Mouse (Mus musculus) liver, adult 2 months (tissue): ENCODE measurements around the gene Acvrl1. TPM values are rescaled to one million over a fixed set of nuclear protein-coding genes. Genes with fewer than 3 reads are reported as not detected.

Experiments
- DNase-seq: peaks from one replicate; pipeline ENCODE4 v3.0.0-alpha.2; 2011; ENCODE audit warnings: low read depth, low spot score; ENCODE audit errors: extremely low read depth
- H3K27ac ChIP-seq: fragments of 200-500 bp; replicated peaks from 2 replicates; pipeline ENCODE4 v1.5.1; 2012; ENCODE audit warnings: low read depth, mild to moderate bottlenecking, control low read depth, inconsistent platforms, low read length; ENCODE audit not compliant: insufficient read depth
- H3K27me3 ChIP-seq: fragments of 200-500 bp; 2 replicates; pipeline ENCODE4 v1.6.1; 2012; ENCODE audit warnings: mild to moderate bottlenecking, moderate library complexity, low read length, inconsistent platforms; ENCODE audit not compliant: control insufficient read depth, insufficient read depth
- H3K36me3 ChIP-seq: fragments of 200-500 bp; 2 replicates; pipeline ENCODE4 v1.6.1; 2012; ENCODE audit warnings: low read length, inconsistent platforms; ENCODE audit not compliant: control insufficient read depth, insufficient read depth
- H3K4me1 ChIP-seq: fragments of 200-500 bp; 2 replicates; pipeline ENCODE4 v1.6.1; 2011; ENCODE audit warnings: low read length; ENCODE audit not compliant: control insufficient read depth, insufficient read depth
- H3K4me3 ChIP-seq: fragments of 200-500 bp; 2 replicates; pipeline ENCODE4 v1.5.1; 2011; ENCODE audit warnings: low read depth, mild to moderate bottlenecking, control low read depth, low read length, moderate library complexity; ENCODE audit not compliant: insufficient read depth
- H3K79me2 ChIP-seq: fragments of 200-500 bp; 2 replicates; pipeline ENCODE4 v1.6.1; 2012; ENCODE audit warnings: inconsistent platforms, mild to moderate bottlenecking, low read length, moderate library complexity; ENCODE audit not compliant: control insufficient read depth, insufficient read depth
- H3K9ac ChIP-seq: fragments of 200-500 bp; 2 replicates; pipeline ENCODE4 v1.6.1; 2012; ENCODE audit warnings: low read depth, mild to moderate bottlenecking, control low read depth, inconsistent platforms, low read length
- CTCF ChIP-seq: fragments of 200-500 bp; IDR thresholded peaks from 2 replicates; pipeline ENCODE4 v1.5.1; 2011; ENCODE audit warnings: low read depth, low read length, control low read depth
- POLR2A ChIP-seq: fragments of 200-500 bp; IDR thresholded peaks from 2 replicates; pipeline ENCODE4 v1.6.1; 2011; ENCODE audit warnings: low read length, control low read depth; ENCODE audit not compliant: insufficient read depth; ENCODE audit errors: extremely low read depth
- WGBS: fragments of 180-500 bp; shearing (Covaris S2); methylation state at CpG from one replicate; pipeline ENCODE4 v1.1.7; 2018; 5-methylcytosine and 5-hydroxymethylcytosine counted together
- polyA plus RNA-seq: library from polyadenylated mRNA; depleted of rRNA; stranded (reverse); fragments of >200 nt; gene quantifications from 2 replicates; pipeline ENCODE4 v1.2.3, GENCODE M21; 2012
- total RNA-seq: library from RNA; depleted of rRNA; stranded (reverse); fragments of >200 nt; gene quantifications from 2 replicates; pipeline ENCODE4 v1.2.3, GENCODE M21; 2014

Acvrl1 gene
- total and polyA plus RNA-seq, 2 experiments, result 3.0 to 4.0 TPM

DNA sequence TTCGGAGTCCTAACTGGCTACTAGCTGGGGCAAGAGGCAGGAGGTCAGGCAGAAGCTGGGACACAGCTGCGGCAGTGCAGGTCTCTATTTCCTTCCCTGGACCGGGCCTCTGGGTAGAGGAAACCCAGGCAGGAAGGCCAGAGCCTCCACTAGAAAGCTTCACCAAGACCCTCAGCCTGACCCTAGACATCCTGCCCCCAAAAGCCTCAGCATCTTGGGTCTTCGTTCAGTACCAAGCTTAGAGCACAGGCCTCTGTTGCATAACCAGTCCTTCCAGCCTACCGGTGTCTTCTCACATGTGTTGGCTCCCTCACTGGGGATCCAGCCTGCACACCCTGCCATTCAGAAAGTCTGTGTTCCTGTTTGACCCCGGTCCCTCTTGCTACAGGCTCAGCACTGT is 4.4 kb downstream of the Acvrl1 start:
- H3K9ac ChIP-seq, result no peak overlapping the region
- no peaks in the 10 kb centered on the region for H3K36me3 ChIP-seq
- no peak overlapping the region for H3K27ac ChIP-seq
- no peak for TF ChIP-seq POLR2A
- no peak for TF ChIP-seq CTCF
- no peak overlapping the region for H3K4me3 ChIP-seq
- DNase-seq, result no peak
- H3K79me2 ChIP-seq, result no peaks in the 10 kb centered on the region
- peaks cover 2% of the 10 kb centered on the region; the same call in 1 of the 2 replicates for H3K4me1 ChIP-seq
- 69% methylated on average over 6 of the region's 6 CpGs for WGBS
- 0 out of 2 replicates have a peak, but pooled peaks cover 2% of the 10 kb centered on the region for H3K27me3 ChIP-seq

DNA sequence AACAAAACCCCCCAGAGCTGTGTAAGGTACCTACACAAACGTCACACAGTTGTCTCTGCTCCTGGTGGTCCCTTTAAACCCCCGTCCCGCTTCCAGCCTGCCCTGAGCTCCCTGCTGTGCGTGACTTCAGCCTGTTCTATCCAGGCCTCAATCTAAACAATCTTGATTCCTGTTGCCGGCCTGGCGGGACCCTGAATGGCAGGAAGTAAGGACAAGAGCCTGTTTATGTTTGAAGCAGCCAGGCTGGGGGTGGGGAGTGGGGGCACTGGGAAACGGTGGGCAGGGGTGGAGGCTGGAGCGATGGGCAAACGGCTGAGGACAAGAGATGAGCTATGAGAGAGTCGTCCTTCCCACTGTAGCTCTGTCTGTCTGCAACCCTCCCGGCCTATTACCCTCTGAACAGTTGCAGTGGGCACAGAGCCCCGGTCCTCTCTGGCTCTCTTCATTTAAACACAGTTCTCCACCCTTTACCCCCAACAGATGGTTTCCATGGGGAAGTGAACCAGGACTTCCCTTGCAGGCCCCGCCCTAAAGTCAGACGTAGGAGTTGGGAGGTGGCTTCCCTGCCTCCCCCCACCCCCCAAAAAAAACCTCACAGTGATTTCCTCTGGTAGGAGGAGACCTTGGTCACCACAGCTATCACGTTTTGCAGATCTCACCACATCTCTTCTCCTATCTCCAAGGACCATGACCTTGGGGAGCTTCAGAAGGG is 5.8 kb downstream of the Acvrl1 start:
- 56% methylated on average over 15 of the region's 15 CpGs for WGBS
- DNase-seq, result no peak
- H3K79me2 ChIP-seq, result no peaks in the 10 kb centered on the region

DNA sequence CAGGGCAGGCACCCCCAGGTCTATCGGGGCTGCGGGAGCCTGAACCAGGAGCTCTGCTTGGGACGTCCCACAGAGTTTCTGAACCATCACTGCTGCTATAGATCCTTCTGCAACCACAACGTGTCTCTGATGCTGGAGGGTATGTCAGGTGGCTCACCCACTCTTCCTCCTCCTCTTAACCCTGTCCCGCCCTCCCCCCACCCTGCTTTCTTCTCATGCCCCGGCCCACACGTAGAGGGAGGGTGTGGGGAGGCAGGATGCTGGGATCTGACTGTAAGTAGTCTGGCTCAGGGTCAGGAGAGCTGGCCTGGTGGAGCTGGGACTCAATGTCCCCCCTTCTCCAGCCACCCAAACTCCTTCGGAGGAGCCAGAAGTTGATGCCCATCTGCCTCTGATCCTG is 7.1 kb downstream of the Acvrl1 start:
- H3K9ac ChIP-seq, result no peak overlapping the region
- 72% methylated on average over 8 of the region's 8 CpGs for WGBS
- H3K4me1 ChIP-seq, result no peaks in the 10 kb centered on the region
- no peaks in the 10 kb centered on the region for H3K27me3 ChIP-seq
- TF ChIP-seq CTCF (no peak), POLR2A (no peak)
- H3K27ac ChIP-seq, result no peak overlapping the region
- H3K79me2 ChIP-seq, result no peaks in the 10 kb centered on the region
- no peak for DNase-seq
- H3K36me3 ChIP-seq, result no peaks in the 10 kb centered on the region
- peak overlapping the region; percentile 6; the same call in 1 of the 2 replicates for H3K4me3 ChIP-seq

More for the DNA sequence above, 5.8 kb downstream of the Acvrl1 start:
- H3K36me3 ChIP-seq, result no peaks in the 10 kb centered on the region
- no peak overlapping the region; the same call in 1 of the 2 replicates for H3K4me3 ChIP-seq
- peaks cover 2% of the 10 kb centered on the region; the same call in 1 of the 2 replicates for H3K4me1 ChIP-seq
- TF ChIP-seq POLR2A, result no peak
- TF ChIP-seq CTCF, result no peak
- 0 out of 2 replicates have a peak, but pooled peaks cover 2% of the 10 kb centered on the region for H3K27me3 ChIP-seq
- H3K27ac ChIP-seq, result no peak overlapping the region
- no peak overlapping the region for H3K9ac ChIP-seq

DNA sequence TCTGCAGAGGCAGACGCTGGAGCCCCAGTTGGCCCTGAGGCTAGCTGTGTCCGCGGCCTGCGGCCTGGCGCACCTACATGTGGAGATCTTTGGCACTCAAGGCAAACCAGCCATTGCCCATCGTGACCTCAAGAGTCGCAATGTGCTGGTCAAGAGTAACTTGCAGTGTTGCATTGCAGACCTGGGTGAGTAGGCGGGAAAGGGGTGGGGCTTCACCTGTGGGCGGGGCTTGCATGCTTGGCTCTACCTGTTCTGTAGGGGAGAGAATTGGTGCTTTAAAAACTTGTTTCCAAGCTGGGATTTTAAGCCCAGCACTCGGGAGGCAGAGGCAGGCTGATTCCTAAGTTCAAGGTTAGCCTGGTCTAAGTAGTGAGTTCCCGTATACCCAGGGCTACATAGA is 9.1 kb downstream of the Acvrl1 start:
- H3K27me3 ChIP-seq, result no peaks in the 10 kb centered on the region
- 78% methylated on average over 11 of the region's 11 CpGs for WGBS
- no peak overlapping the region for H3K4me3 ChIP-seq

DNA sequence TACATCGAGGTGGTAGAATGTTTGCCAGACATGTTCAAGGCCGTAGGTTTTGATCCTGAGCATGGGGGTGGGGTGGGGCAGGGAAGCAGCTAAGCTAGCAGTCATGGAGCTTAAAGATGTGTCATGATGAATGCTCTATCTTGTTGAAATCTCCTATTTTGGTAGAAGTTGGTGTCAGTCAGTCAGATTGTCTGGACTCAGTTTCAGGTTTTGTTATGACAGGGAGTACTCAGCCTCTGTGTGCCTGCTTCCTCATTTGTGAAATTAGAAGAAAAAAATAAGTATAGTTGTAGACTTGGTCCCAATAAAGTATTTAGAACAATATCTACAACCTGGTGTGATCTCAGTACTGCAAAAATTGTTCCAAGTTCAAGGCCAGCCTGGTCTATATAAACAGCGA is 10.4 kb downstream of the Acvrl1 start:
- 55% methylated on average over 3 of the region's 3 CpGs for WGBS
- H3K36me3 ChIP-seq, result no peaks in the 10 kb centered on the region
- H3K27me3 ChIP-seq, result no peaks in the 10 kb centered on the region
- DNase-seq, result no peak
- H3K4me3 ChIP-seq, result no peak overlapping the region
- H3K27ac ChIP-seq, result no peak overlapping the region
- H3K79me2 ChIP-seq, result no peaks in the 10 kb centered on the region; the same call in 1 of the 2 replicates
- TF ChIP-seq POLR2A (no peak), CTCF (no peak)
- H3K9ac ChIP-seq, result no peak overlapping the region
- H3K4me1 ChIP-seq, result peaks cover 10% of the 10 kb centered on the region

More for the DNA sequence above, 9.1 kb downstream of the Acvrl1 start:
- no peak overlapping the region for H3K9ac ChIP-seq
- H3K79me2 ChIP-seq, result no peaks in the 10 kb centered on the region
- no peak overlapping the region for H3K27ac ChIP-seq
- peaks cover 5% of the 10 kb centered on the region for H3K4me1 ChIP-seq
- no peaks in the 10 kb centered on the region for H3K36me3 ChIP-seq
- no peak for DNase-seq
- TF ChIP-seq CTCF (no peak), POLR2A (no peak)

DNA sequence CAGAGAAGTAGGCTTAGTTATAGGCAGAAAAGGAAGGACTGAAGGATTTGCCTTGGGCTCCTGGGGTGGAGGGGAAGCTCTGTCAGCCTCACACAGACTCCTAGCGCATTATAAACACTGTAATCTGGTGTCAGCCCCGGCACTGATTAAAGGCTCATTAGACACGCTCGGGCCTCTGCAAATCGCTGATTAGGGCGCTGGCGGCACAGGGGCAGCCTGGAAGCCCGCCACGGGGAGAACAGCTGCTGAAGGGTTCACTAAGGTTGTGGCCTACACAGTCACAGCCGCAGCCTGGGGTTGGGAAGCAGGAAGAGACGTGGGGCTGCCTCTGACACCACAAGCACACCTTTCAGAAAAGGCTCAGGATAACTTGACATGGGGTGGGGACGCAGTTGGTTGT is 11.6 kb downstream of the Acvrl1 start:
- DNase-seq, result peak; percentile 23
- H3K27me3 ChIP-seq, result no peaks in the 10 kb centered on the region
- no peak overlapping the region for H3K4me3 ChIP-seq
- 40% methylated on average over 12 of the region's 12 CpGs for WGBS
- H3K79me2 ChIP-seq, result no peaks in the 10 kb centered on the region; the same call in 1 of the 2 replicates
- H3K27ac ChIP-seq, result no peak overlapping the region
- peaks cover 10% of the 10 kb centered on the region for H3K4me1 ChIP-seq
- TF ChIP-seq POLR2A (no peak), CTCF (no peak)
- no peak overlapping the region for H3K9ac ChIP-seq
- H3K36me3 ChIP-seq, result no peaks in the 10 kb centered on the region
